20 mouse cellular contexts compared by ENCODE assay signal in genomic region chr2:174184797-174185196, GRCm38 (mm10).
"Had no signal": no experiment of that assay in that cellular context is flagged by ENCODE, and none has a peak within 500 bp of the region (broad histone marks: within the 10 kb centered on the region; RNA-seq: fewer than 3 reads in every experiment).

No protein-coding gene starts in this region.

- H3K36me3 ChIP-seq: lung, embryonic 15.5 days; midbrain, embryonic 13.5 days; midbrain, embryonic 15.5 days; neural tube, embryonic 13.5 days; neural tube, embryonic 15.5 days; stomach, embryonic 15.5 days had no signal

- H3K9me3 ChIP-seq: lung, embryonic 15.5 days; midbrain, embryonic 13.5 days; midbrain, embryonic 15.5 days; neural tube, embryonic 13.5 days; neural tube, embryonic 15.5 days; stomach, embryonic 15.5 days had no signal

- DNase-seq: liver, postnatal 0 days; lung, adult 2 months; lung, postnatal 14 days; lung, postnatal 36 days; retina, postnatal 1 day; right cerebral cortex, adult 18-20 months; right cerebral cortex, postnatal 14 days; thymus, adult 2 months; thymus, postnatal 25 days; thymus, postnatal 4 days had no signal

- H3K4me3 ChIP-seq: lung, embryonic 15.5 days; megakaryocyte, embryonic 14.5 days; midbrain, embryonic 13.5 days; midbrain, embryonic 15.5 days; neural tube, embryonic 13.5 days; neural tube, embryonic 15.5 days; stomach, embryonic 15.5 days had no signal

- H3K4me2 ChIP-seq: lung, embryonic 15.5 days; midbrain, embryonic 11.5 days; midbrain, embryonic 13.5 days; midbrain, embryonic 15.5 days; neural tube, embryonic 13.5 days; neural tube, embryonic 15.5 days; stomach, embryonic 15.5 days had no signal

- H3K4me1 ChIP-seq: lung, embryonic 15.5 days; megakaryocyte, embryonic 14.5 days; midbrain, embryonic 13.5 days; midbrain, embryonic 15.5 days; neural tube, embryonic 13.5 days; neural tube, embryonic 15.5 days; stomach, embryonic 15.5 days had no signal

- H3K27me3 ChIP-seq: lung, embryonic 15.5 days; midbrain, embryonic 13.5 days; midbrain, embryonic 15.5 days; neural tube, embryonic 13.5 days; neural tube, embryonic 15.5 days; stomach, embryonic 15.5 days had no signal

- H3K27ac ChIP-seq: lung, embryonic 15.5 days; macrophage; midbrain, embryonic 13.5 days; midbrain, embryonic 15.5 days; neural tube, embryonic 13.5 days; neural tube, embryonic 15.5 days; stomach, embryonic 15.5 days; stomach, postnatal 0 days had no signal
